Mouse (Mus musculus) C2C12 (cell line): ENCODE measurements around the gene Krt13. TPM values are rescaled to one million over a fixed set of nuclear protein-coding genes. Genes with fewer than 3 reads are reported as not detected.

ENCODE experiments used
- H3K27me3 ChIP-seq: one replicate; pipeline ENCODE4 v1.6.1; 2011; ENCODE audit not compliant: control insufficient read depth, insufficient read depth, insufficient read length
- H3K36me3 ChIP-seq: one replicate; pipeline ENCODE4 v1.6.1; 2011; ENCODE audit not compliant: control insufficient read depth, insufficient read depth
- H3K4me3 ChIP-seq: one replicate; pipeline ENCODE4 v1.5.1; 2011; ENCODE audit warnings: mild to moderate bottlenecking, control low read depth; ENCODE audit not compliant: poor library complexity, insufficient read depth, severe bottlenecking
- H3K79me2 ChIP-seq: one replicate; pipeline ENCODE4 v1.6.1; 2011; ENCODE audit not compliant: control insufficient read depth, insufficient read depth
- H3K79me3 ChIP-seq: one replicate; pipeline ENCODE4 v1.6.1; 2011; ENCODE audit warnings: low read depth, control low read depth
- H3ac ChIP-seq: one replicate; pipeline ENCODE3; 2011; ENCODE audit warnings: low read depth; ENCODE audit not compliant: control insufficient read depth, insufficient read length
- CEBPB ChIP-seq: IDR thresholded peaks from one replicate; pipeline ENCODE4 v1.6.1; 2011; ENCODE audit warnings: low read depth, mild to moderate bottlenecking, control low read depth, moderate library complexity
- CTCF ChIP-seq: IDR thresholded peaks from one replicate; pipeline ENCODE4 v1.5.1; 2011; ENCODE audit not compliant: control insufficient read depth, insufficient read depth, insufficient read length
- FOSL1 ChIP-seq: IDR thresholded peaks from one replicate; pipeline ENCODE4 v1.8.0; 2011; ENCODE audit warnings: mild to moderate bottlenecking, low read length; ENCODE audit not compliant: poor library complexity, insufficient read depth, severe bottlenecking
- MAX ChIP-seq: IDR thresholded peaks from one replicate; pipeline ENCODE4 v1.6.1; 2011; ENCODE audit warnings: mild to moderate bottlenecking, control low read depth
- MYOD1 ChIP-seq: IDR thresholded peaks from one replicate; pipeline ENCODE4 v1.6.1; 2011; ENCODE audit warnings: low read depth; ENCODE audit not compliant: control insufficient read depth, insufficient read length
- MYOG ChIP-seq: IDR thresholded peaks from one replicate; pipeline ENCODE4 v1.6.1; 2011; ENCODE audit not compliant: control insufficient read depth, insufficient read length; ENCODE audit errors: extremely low read depth
- USF1 ChIP-seq: IDR thresholded peaks from one replicate; pipeline ENCODE4 v1.6.1; 2011; ENCODE audit warnings: low read depth, mild to moderate bottlenecking, control low read depth, moderate library complexity
- polyA plus RNA-seq: library from polyadenylated mRNA; unstranded; fragments of >200 nt; fragmentation: generic; extraction: Trizol; gene quantifications from one replicate; pipeline ENCODE4 v1.2.1, GENCODE M21; 2012; ENCODE audit warnings: missing spikeins

Krt13 gene
- polyA plus RNA-seq, 1 experiment, result 20.0 TPM

DNA sequence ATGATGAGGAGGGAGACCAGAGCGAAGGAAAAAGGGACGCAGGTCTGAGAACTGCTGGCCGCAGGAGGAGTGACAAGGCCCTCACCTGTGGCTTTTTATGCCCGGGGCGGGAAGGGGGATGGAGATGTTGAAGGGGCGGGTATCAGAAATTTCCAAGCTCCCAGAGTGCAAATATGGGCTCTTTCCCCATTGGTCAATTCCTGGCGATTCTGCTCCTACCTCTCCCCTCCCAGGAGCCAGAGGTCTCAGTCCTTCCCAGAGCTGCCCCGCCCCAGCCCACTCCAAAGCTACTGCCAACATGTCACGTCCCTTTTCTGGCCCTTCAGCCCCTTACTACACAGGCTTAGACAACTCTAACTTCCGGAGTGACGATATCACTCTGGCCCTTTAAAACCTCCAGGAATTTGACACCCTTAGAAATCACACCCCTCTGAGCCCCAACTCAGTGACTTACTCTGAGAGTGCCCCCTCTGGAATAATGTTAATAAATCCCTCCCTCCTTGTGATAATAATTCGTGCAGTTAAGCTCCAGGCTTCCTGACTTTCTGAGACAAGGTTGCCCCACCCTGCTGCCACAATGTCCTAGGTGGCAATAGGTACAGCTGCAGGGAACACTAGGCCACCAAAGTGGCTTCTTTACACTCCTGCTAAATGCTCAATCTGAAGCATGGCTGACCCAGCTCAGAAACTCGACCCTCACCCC, 24.6 kb upstream of the Krt13 start:
- H3ac ChIP-seq, result no peak overlapping the region
- H3K79me2 ChIP-seq, result no peaks in the 10 kb centered on the region
- no peaks in the 10 kb centered on the region for H3K79me3 ChIP-seq
- no peak overlapping the region for H3K4me3 ChIP-seq
- no peaks in the 10 kb centered on the region for H3K27me3 ChIP-seq
- TF ChIP-seq CTCF, result no peak
- TF ChIP-seq MAX, result no peak
- TF ChIP-seq USF1, result no peak
- TF ChIP-seq MYOD1, result no peak
- TF ChIP-seq CEBPB, result no peak
- no peak for TF ChIP-seq MYOG
- TF ChIP-seq FOSL1, result no peak
- no peaks in the 10 kb centered on the region for H3K36me3 ChIP-seq

DNA sequence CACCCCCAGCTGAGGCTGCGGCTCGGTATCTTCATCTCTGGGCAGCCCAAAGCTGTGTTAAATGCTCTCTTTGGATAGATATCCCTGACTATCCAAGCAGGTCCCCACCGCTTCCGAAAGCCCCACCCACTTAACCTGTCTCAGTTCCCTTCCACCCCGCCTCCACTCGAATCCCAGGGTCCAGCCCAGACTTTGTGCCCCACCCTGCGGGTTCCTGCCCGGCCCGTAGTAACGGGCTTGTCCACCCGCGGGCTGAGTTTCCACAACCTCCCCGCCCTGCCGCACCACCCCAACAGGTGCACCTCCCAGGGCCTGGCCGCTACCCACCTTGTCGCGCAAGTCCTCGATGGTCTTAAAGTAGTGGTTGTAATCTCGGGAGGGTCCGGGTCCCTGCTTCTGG, 23.7 kb upstream of the Krt13 start:
- TF ChIP-seq MYOG (no peak), MYOD1 (no peak), CTCF (no peak), MAX (no peak), USF1 (no peak), FOSL1 (no peak)
- Histone ChIP-seq H3K79me2 (no peaks in the 10 kb centered on the region), H3K36me3 (no peaks in the 10 kb centered on the region), H3K79me3 (no peaks in the 10 kb centered on the region), H3K4me3 (no peak overlapping the region), H3ac (no peak overlapping the region), H3K27me3 (no peaks in the 10 kb centered on the region)

DNA sequence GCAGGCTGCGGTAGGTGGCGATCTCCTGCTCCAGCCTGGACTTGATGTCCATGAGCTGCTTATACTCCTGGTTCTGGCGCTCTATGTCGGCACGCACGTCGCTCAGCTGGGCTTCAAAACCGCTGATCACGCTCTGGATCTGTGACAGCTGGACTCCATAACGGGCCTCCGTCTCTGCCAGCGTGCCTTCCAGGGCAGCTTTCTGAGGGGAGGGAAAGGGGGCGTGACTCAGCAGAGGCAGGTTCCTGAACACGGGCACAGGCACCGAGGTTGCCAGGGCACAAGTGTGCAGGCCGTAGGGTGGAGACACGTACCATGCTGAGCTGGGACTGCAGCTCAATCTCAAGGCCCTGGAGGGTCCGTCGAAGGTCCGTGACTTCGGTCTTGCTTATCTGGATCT, 19.6 kb upstream of the Krt13 start:
- H3K27me3 ChIP-seq, result no peaks in the 10 kb centered on the region

DNA sequence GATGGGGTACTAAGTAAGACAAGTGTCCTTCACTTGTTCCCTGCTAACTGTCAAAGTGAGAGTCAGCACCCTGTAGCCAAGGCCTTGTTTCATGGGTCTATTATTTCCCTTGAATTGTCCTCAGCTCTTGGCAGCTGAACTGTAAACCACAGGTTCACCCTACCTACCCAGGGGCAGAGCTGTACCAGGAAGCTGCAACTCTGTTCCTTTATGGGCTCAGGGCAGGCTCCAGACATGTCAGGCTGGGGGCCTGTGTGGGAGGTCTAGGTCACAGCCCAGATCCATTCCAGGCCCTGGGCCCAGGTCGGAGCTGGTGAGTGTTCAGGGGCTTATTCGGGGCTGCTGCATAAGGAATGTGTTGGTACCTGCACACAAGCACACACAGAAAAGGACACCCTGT, 18.0 kb upstream of the Krt13 start:
- H3K36me3 ChIP-seq, result no peaks in the 10 kb centered on the region
- no peak overlapping the region for H3ac ChIP-seq
- no peaks in the 10 kb centered on the region for H3K79me2 ChIP-seq
- TF ChIP-seq MAX (no peak), USF1 (no peak), CEBPB (no peak)
- H3K4me3 ChIP-seq, result no peak overlapping the region
- H3K27me3 ChIP-seq, result no peaks in the 10 kb centered on the region
- H3K79me3 ChIP-seq, result no peaks in the 10 kb centered on the region

More for the DNA sequence above, 19.6 kb upstream of the Krt13 start:
- Histone ChIP-seq H3K79me2 (no peaks in the 10 kb centered on the region), H3K36me3 (no peaks in the 10 kb centered on the region), H3K4me3 (no peak overlapping the region), H3K79me3 (no peaks in the 10 kb centered on the region), H3ac (no peak overlapping the region)
- no peak for TF ChIP-seq MAX

DNA sequence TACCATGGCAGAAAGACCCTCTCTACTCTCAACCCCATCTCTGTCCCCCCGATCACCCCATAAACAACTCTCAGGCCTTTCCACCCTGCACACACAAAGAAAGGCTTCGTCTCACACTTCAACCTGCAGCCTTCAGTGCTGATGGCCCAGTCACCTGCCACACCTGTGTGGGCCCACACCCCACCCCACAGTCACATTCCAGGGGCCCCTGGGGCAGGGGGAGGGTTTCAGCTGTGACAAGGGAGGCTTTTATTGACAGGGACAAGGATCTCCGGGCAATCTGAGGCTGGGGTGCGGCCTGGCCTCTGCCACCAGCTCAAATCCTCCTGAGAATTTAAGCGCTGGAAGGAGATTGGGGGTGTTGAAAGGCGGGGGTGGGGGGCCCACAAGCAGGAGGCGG, 17.4 kb upstream of the Krt13 start:
- Histone ChIP-seq H3K4me3 (no peak overlapping the region), H3K36me3 (no peaks in the 10 kb centered on the region), H3K27me3 (no peaks in the 10 kb centered on the region), H3K79me3 (no peaks in the 10 kb centered on the region), H3K79me2 (no peaks in the 10 kb centered on the region), H3ac (no peak overlapping the region)
- TF ChIP-seq USF1 (no peak), CEBPB (no peak), CTCF (no peak), MAX (no peak), MYOD1 (no peak), FOSL1 (no peak), MYOG (no peak)

DNA sequence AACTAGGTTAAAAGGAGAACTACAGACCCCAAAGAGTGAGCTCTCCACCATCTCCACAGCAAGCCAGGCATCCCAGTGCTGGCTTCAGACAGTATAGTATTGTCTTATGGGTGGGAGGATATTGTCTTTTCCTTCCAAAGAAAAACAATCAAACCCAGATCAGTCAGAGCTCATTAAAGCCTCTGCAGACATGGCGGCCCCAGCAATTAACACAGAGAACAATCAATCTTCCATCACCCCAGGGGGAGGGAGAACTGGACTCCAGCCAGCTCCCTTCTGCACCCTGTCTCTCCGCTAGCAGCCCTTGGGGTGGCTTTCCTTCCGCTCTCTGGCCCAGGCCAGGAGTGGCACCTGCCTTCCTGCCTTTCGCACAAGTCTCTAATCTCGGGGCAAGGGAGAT, 16.3 kb upstream of the Krt13 start:
- no peaks in the 10 kb centered on the region for H3K79me2 ChIP-seq
- H3K27me3 ChIP-seq, result no peaks in the 10 kb centered on the region
- no peak overlapping the region for H3K4me3 ChIP-seq
- no peaks in the 10 kb centered on the region for H3K36me3 ChIP-seq
- H3K79me3 ChIP-seq, result no peaks in the 10 kb centered on the region
- no peak overlapping the region for H3ac ChIP-seq
- TF ChIP-seq MYOG (no peak), CEBPB (no peak), MAX (no peak), USF1 (no peak), FOSL1 (no peak), MYOD1 (no peak), CTCF (no peak)
